Mouse (Mus musculus) embryonic stem cell, embryonic (primary cell): ENCODE measurements around the gene Ankrd63.

Experiments used
- CTCF ChIA-PET, 4 experiments: fragments of 300-600 bp in 2 of 4; fragments of 350-600 bp in 2 of 4; sonication (Branson Sonifier 250); formaldehyde crosslinking; loops; one replicate each; lab custom pipeline; 2022; ENCODE audit warnings: inconsistent platforms in 2 of 4; lab: Charles Lee
- POLR2A ChIA-PET, 4 experiments: fragments of 300-600 bp in 2 of 4; fragments of 350-600 bp in 2 of 4; sonication (Branson Sonifier 250); formaldehyde crosslinking; loops; one replicate each; lab custom pipeline; 2022; ENCODE audit warnings: antibody characterized with exemption in 4 of 4, inconsistent platforms in 1 of 4; lab: Charles Lee

Gene Ankrd63

DNA sequence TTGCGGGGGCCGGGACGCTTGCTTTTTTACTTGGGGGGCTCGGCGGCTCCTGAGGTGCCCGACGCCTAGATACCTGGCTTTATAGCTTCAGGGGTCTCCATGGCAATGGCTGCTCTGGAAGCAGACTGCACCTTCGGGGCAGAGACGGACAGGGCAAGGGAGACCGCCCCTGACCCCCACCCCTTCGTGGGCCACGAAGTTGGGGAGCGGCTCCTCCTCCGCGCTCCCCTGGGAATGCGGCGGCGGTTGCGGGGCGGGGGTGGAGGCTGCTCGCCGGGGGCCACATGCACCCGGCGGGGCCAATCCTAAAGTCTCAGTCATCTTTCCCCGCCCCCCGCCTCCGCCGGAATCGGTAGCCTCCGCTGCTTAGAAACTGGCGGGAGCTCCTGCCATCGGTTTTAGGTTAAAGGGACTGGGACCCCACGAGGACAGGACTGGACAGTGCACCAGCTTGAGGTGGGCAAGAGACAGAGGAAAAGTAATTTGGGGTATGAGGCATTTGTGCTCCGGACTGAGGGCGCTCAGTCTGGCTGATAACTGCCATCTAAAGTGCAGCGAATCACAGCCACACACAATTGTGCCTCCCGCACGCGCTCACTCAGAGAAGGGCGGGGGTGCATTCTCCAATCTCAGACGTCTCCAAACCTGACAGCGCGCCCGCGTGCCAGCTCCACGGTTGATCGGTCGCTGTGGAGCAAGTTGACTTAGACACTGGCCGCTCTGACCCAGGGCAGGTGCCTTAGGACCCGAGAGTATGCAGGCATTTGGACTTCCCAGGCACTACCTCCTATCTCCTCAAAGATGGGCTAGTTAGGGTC, at the start of gene Ankrd63:
Gene Ankrd63 (minus strand): TSS at position 51 of the 818 bp plus-strand sequence.
- ChIA-PET CTCF (interaction anchor here (0.6 to 2.0 kb wide), 7 partner anchors 8 to 1607 kb away, joined by 4 to 8 read pairs (median 5); no protein-coding TSS in a partner anchor), POLR2A (interaction anchor here in 3 of 4 experiments (0.6 to 3.7 kb wide), 7 partner anchors 8 to 178 kb away, joined by 3 to 20 read pairs (median 3); no protein-coding TSS in a partner anchor)

DNA sequence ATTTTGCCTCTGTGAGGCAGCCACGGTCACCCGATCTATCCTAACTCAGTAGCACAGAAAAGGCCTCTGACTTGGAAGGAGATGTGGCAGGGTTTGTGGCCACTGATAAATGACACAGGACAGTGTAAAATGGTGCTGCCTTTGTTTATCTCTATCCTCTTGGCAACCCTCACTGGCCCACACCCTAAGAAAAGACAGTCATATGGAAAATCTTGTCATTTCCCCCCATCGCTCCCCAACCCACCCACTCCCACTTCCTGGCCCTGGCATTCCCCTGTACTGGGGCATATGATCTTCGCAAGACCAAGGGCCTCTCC, 49.0 kb upstream of the Ankrd63 start:
- ChIA-PET CTCF (interaction anchor here in 2 of 4 experiments (1.3 to 4.4 kb wide), 3 partner anchors 9 to 130 kb away, joined by 3 to 25 read pairs (median 4); partner anchors contain the start of gene Ccdc9b (in 2 of the 2)), POLR2A (interaction anchor here in 3 of 4 experiments (0.6 to 1.2 kb wide), 5 partner anchors 9 to 156 kb away, joined by 3 to 6 read pairs (median 4); partner anchors contain the start of gene Ccdc9b (in 1 of the 3))

GRCm38 (mm10) chr2:118751896-118752791, 48.4 kb upstream of the Ankrd63 start:
- POLR2A ChIA-PET = interaction anchor here in 3 of 4 experiments (0.6 to 3.6 kb wide), 6 partner anchors 10 to 275 kb away, joined by 3 to 15 read pairs (median 4); partner anchors contain the start of gene Ccdc9b (in 2 of the 3)
- CTCF ChIA-PET = interaction anchor here in 2 of 4 experiments (0.7 to 4.4 kb wide), 4 partner anchors 10 to 265 kb away, joined by 3 to 25 read pairs (median 6); partner anchors contain the start of gene Ccdc9b (in 2 of the 2)

DNA sequence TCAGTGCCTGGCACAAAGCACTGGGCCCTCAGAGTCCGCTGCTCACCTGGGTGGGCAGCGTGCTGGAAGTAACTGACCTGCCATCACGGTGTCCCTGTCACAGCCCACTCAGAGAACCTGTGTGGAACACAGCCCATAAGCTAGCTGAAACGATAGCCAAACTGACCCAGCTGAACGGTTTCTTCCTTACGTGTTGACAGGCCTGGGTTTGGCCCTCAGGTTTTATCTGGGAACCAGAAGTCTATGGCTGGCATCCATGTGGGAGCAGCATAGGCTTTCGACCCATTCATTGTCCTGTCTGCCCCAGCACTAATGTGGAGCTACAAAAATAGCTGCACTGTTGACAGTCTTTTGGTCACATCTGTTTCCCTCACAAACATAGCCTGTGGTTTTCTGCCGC, 46.7 kb upstream of the Ankrd63 start:
- ChIA-PET CTCF (interaction anchor here in 2 of 4 experiments (0.9 to 4.4 kb wide), 7 partner anchors 13 to 264 kb away, joined by 3 to 25 read pairs (median 4); partner anchors contain the start of gene Ccdc9b (in 1 of the 2)), POLR2A (interaction anchor here in 3 of 4 experiments (0.9 to 3.6 kb wide), 8 partner anchors 9 to 87 kb away, joined by 3 to 15 read pairs (median 5); partner anchors contain the start of gene Ccdc9b (in 2 of the 3))

GRCm38 (mm10) chr2:118749341-118749884, 45.6 kb upstream of the Ankrd63 start:
- ChIA-PET POLR2A (interaction anchor here (0.7 to 3.6 kb wide), 13 partner anchors 8 to 86 kb away, joined by 3 to 15 read pairs (median 3); partner anchors contain the start of gene Ccdc9b (in 2 of the 4)), CTCF (interaction anchor here (0.5 to 4.4 kb wide), 13 partner anchors 10 to 568 kb away, joined by 3 to 25 read pairs (median 4); partner anchors contain the start of gene Ccdc9b (in 1 of the 4))

DNA sequence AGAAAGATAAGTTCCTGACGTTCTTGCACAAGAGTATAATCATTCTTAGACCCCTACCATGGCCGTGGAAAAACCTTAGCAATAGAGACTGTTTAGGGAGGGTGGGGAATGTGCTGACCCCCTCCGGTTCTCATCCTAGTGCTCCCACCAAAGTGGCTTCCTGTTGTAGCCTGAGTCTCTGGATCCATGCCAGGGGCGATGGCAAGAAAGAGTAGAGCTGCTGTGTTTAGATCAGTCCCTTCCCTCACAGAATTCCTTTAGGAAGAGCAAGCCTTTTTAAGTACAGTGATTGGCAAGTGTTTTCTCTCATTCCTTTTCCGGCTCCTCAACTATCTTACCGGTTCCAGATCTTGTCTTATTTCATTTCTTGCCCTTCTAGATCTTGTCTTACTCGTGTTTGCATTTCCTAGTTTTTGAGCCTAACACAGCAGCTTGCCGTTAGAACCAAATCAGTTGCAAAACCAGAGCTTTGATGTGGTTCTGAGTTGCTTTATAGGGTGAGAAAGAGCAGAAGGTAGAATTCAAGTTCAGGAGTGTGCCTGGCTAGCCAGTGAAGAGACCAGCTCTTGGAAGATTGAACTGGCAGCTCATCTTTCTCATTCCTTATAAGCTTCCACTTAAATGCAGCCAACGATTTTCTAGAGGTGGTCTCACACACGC, 43.7 kb upstream of the Ankrd63 start:
- POLR2A ChIA-PET = interaction anchor here (0.6 to 1.8 kb wide), 9 partner anchors 13 to 132 kb away, joined by 3 to 7 read pairs (median 3); partner anchors contain the start of gene Ccdc9b (in 1 of the 4)
- CTCF ChIA-PET = interaction anchor here (0.5 to 3.1 kb wide), 12 partner anchors 12 to 374 kb away, joined by 3 to 19 read pairs (median 4); partner anchors contain the start of gene Ccdc9b (in 1 of the 4)

- CTCF ChIA-PET = interaction anchor here (0.5 to 3.1 kb wide), 18 partner anchors 13 to 372 kb away, joined by 3 to 19 read pairs (median 4); partner anchors contain the start of gene Ccdc9b (in 2 of the 4)
These were observed 42.4 kb upstream of the Ankrd63 start for GRCm38 (mm10) chr2:118745915-118746901.

GRCm38 (mm10) chr2:118745232-118745884, 41.6 kb upstream of the Ankrd63 start, which contains the start of gene Inafm2:
Inafm2 (plus strand) TSS chr2:118745758.
- ChIA-PET POLR2A (interaction anchor here (0.5 to 2.0 kb wide), 15 partner anchors 13 to 151 kb away, joined by 3 to 7 read pairs (median 3); partner anchors contain the start of genes Ccdc9b (in 1 of the 4), Disp2 (in 1 of the 4), Ivd (in 1 of the 4) and Knstrn (in 1 of the 4)), CTCF (interaction anchor here in 3 of 4 experiments (0.8 to 3.1 kb wide), 8 partner anchors 14 to 138 kb away, joined by 3 to 19 read pairs (median 4); partner anchors contain the start of gene Ccdc9b (in 2 of the 3))

More at GRCm38 (mm10) chr2:118745915-118746901, 42.4 kb upstream of the Ankrd63 start:
- POLR2A ChIA-PET = interaction anchor here in 3 of 4 experiments (0.6 to 2.0 kb wide), 11 partner anchors 14 to 150 kb away, joined by 3 to 7 read pairs (median 4); partner anchors contain the start of genes Ccdc9b (in 1 of the 3), Knstrn (in 1 of the 3) and Plcb2 (in 1 of the 3)

GRCm38 (mm10) chr2:118744621-118745020, 40.9 kb upstream of the Ankrd63 start:
- ChIA-PET POLR2A (interaction anchor here (0.5 to 2.0 kb wide), 7 partner anchors 19 to 123 kb away, joined by 3 to 7 read pairs (median 4); partner anchors contain the start of gene Knstrn (in 1 of the 4)), CTCF (interaction anchor here in 3 of 4 experiments (1.0 to 3.1 kb wide), 6 partner anchors 15 to 138 kb away, joined by 3 to 19 read pairs (median 4); partner anchors contain the start of gene Ccdc9b (in 2 of the 3))

DNA sequence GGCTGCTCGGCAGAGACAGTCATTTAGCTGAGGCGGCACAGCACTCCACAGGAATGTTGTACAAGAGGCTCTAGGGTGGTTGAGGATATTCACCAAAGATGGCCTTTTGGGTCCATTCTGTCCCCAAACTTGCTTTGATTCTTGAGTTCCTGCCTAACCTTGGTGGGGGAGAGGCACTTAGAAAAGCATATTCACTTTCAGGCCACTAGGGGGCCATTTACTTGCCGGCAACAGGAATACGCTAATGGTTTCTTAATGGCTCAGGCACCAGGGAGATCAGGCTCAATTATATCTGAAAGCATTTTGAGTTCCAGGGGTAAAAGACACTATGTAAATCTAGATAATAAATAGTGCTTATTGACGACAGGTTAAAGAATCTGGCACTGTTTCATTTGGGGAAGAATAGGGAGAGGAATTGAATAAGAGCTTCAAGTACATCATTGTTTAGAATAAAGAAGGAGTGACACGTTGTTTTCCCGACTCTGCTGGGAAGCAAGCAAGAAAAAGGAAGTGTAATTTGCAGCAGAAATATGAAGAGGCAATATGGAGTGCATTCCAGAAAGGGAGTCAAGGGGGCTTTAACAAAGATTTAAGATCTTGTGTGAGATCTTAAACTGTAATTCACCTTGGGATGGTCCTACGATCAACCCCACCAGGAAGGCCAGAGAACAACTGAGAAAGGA, 39.6 kb upstream of the Ankrd63 start:
- POLR2A ChIA-PET = interaction anchor here in 1 of 4 experiments (1.2 kb wide), 1 partner anchor 19 kb away, joined by 3 read pairs; no protein-coding TSS in a partner anchor
- CTCF ChIA-PET = interaction anchor here in 2 of 4 experiments (0.5 to 1.9 kb wide), 5 partner anchors 8 to 275 kb away, joined by 3 to 7 read pairs (median 3); no protein-coding TSS in a partner anchor

DNA sequence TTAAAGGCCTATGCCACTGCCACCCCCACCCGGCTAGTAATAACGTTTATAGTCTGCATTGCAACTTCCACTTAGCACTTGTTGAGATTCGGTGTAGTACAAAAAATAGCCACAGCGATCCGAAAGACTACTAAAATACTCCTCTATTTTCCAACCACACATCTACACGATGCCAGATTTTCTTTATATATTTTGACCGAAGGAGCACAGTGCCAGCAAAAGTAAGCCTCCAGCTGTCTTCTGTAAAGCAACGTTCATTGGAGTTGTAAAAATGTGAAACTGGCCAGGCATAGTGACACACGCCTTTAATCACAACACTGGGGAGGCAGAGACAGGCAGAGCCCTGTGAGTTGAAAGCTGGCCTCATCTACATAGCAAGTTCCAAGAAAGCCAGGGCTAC, 37.4 kb upstream of the Ankrd63 start:
- POLR2A ChIA-PET = no interaction called here
- CTCF ChIA-PET = interaction anchor here in 1 of 4 experiments (0.9 to 1.9 kb wide), 2 partner anchors 23 to 103 kb away, joined by 4 to 7 read pairs; no protein-coding TSS in a partner anchor

- CTCF ChIA-PET = no interaction called here
- POLR2A ChIA-PET = no interaction called here
These were observed 36.6 kb upstream of the Ankrd63 start for GRCm38 (mm10) chr2:118740341-118740740.

- POLR2A ChIA-PET = no interaction called here
- CTCF ChIA-PET = no interaction called here
These were observed 29.6 kb upstream of the Ankrd63 start for GRCm38 (mm10) chr2:118733341-118733740.

- POLR2A ChIA-PET = interaction anchor here in 1 of 4 experiments (0.7 kb wide), 1 partner anchor 28 kb away, joined by 3 read pairs; the partner anchor contains the start of gene Ankrd63
- CTCF ChIA-PET = interaction anchor here in 1 of 4 experiments (0.5 to 0.6 kb wide), 2 partner anchors 15 to 36 kb away, joined by 3 read pairs; no protein-coding TSS in a partner anchor
These were observed 28.2 kb upstream of the Ankrd63 start for GRCm38 (mm10) chr2:118731981-118732380.
